Mouse (Mus musculus) frontal cortex, adult (tissue): Measurements from ENCODE around the gene Olfr1079.
"Not testable (repeated sequence)": the region's sequence is repeated elsewhere in the genome, so short reads cannot be mapped to it uniquely, and the experiment has no call there.

ENCODE experiments used
- ATAC-seq: cut with Nextera tagmentation; 2 replicates; pipeline ENCODE4 v1.9.2; 2017; ENCODE audit warnings: mild to moderate bottlenecking, moderate library complexity, mixed read lengths; ENCODE audit not compliant: low TSS enrichment

Olfr1079 gene

DNA sequence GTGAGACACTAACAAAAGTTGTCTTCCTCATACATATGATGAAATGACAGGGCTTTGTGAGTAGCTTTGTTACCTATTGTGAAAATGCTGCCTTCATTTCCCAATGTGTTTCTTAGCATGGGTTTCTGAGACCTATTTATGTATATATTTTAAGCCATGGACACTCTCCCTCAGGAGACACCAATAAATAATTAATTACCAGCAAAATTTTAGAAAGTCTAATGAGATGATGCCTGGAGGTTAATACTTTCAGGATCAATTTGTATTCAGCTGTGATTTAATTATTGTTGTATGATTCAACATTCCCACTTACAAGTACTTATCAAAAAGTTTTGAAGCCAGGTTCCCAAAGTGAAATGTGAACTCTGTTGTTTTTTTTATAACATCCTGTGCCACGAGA lies at the start of gene Olfr1079:
TSS of gene Olfr1079 (minus strand) at position 101 of the 400 bp plus-strand sequence.
- no peak for ATAC-seq

DNA sequence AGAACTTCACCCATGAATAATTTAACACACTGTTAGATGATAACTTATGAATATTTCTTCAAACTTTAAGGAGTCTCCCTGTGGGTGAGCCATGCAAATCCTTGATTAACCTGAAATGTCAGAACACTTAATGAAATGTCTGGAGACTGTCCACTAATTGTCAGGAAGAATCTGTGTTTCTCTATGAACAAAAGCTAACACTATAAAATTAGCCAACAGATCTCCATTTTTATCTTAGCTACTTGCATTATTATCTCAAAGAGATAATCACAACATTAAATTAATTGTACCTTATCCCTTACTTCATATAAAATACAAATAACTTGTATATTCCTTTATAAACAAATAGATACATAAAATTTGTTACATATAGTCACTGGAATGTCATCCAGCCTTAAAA lies 15.9 kb upstream of the Olfr1079 start, which contains the start of gene Olfr1080:
TSS of gene Olfr1080 (minus strand) at position 101 of the 400 bp plus-strand sequence.
- not testable (repeated sequence) for ATAC-seq

DNA sequence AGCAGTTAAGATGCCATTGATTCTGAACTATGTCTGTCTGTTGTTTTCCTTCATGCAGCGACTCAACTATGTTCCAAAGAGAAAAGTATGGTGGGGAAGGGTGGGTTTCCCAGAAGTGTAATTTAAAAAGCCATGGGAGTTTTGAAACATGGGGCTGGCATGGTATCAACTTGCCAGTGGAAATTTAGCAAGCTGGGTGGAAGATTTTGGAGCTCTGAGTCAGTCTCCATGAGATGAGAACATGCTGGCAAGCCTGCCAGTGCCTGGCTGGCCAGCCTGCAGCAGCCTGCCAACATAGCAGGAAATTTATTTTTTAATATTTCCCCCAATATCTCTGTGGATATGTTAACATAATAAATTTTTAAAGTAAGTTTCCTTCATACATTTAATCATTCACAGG lies 11.3 kb downstream of the Olfr1079 start:
- ATAC-seq = no peak

DNA sequence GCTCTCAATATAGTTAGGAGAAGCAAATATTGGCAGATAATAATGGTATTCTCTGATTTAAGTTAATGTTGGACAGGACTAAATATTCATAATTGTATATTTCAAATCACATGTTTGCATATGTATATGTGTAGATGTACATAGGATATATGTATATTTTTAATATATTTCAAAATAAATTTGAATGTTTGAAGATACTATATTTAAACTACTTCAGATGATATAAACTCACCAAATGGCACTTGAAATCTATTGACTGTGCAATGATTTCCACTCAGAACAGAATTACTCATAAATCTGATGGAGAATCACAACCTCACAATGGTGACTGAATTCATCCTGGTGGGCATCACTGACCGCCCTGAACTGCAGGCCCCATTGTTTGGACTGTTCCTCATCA lies 34.1 kb downstream of the Olfr1079 start, which contains the start of gene Olfr1076:
TSS of gene Olfr1076 (plus strand) at position 301 of the 400 bp plus-strand sequence.
- no peak for ATAC-seq

DNA sequence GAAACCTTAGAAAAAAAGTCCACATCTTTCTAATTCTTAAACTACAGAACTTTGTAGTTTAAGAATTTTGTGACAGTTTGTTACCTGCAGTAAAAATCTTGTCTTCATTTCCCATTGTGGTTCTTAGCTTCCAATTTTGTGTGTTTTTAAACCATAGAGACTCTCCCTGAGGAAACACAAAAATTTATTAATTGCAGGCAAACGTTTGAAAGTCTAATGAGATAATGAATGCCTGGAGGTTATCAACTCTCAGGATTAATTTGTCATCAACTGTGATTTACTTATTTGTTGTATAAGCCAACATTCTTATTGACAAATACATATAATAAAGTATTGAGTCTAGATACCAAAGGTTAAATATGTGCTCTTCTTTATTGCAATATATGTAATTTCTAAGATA lies 55.0 kb downstream of the Olfr1079 start, which contains the start of gene Olfr228:
TSS of gene Olfr228 (minus strand) at position 101 of the 400 bp plus-strand sequence.
- ATAC-seq = no peak
